Mouse (Mus musculus): ENCODE data around the gene Nin.

- no peak for TF ChIP-seq CTCF (IDR thresholded peaks at IDR 0.05; ENCODE audit: extremely low read depth, insufficient read depth, insufficient read length, insufficient replicate concordance)
- no peak for TF ChIP-seq POLR2A (IDR thresholded peaks at IDR 0.05; ENCODE audit: low read depth, low read length)
Measured at GRCm38 (mm10) chr12:70048741-70049140, 64.8 kb downstream of the Nin start.

Measured in spleen, adult 2 months (tissue).